27 mouse cellular contexts compared by ENCODE assay signal in genomic region chr4:154642496-154642895, GRCm38 (mm10). TPM values are rescaled to one million over a fixed set of nuclear protein-coding genes. Genes with fewer than 3 reads are reported as not detected.
DNase-seq lines count a peak whose midpoint lies in the region; ATAC-seq lines count a peak whose summit lies in the region.
"Had no signal": no experiment of that assay in that cellular context is flagged by ENCODE, and none has a peak within 500 bp of the region (broad histone marks: within the 10 kb centered on the region; RNA-seq: fewer than 3 reads in every experiment).

No protein-coding gene starts in this region.

- WGBS in kidney, embryonic 14.5 days = under 1% methylated on average over 6 of the region's 6 CpGs
- WGBS in embryonic facial prominence, embryonic 13.5 days = 11% methylated on average over 6 of the region's 6 CpGs
- WGBS in kidney, embryonic 15.5 days = 2% methylated on average over 6 of the region's 6 CpGs
- 2% methylated on average over 6 of the region's 6 CpGs for WGBS in limb, embryonic 10.5 days

- peaks cover 80% of the 10 kb centered on the region for H3K27me3 ChIP-seq in kidney, embryonic 14.5 days (ENCODE audit: control insufficient read depth, insufficient read depth, low read length)
- peaks cover 72% of the 10 kb centered on the region for H3K27me3 ChIP-seq in embryonic facial prominence, embryonic 13.5 days
- peaks cover 96% of the 10 kb centered on the region for H3K27me3 ChIP-seq in kidney, embryonic 15.5 days
- peaks cover 65% of the 10 kb centered on the region for H3K27me3 ChIP-seq in limb, embryonic 10.5 days (ENCODE audit: low read depth, poor library complexity, severe bottlenecking)

- H3K9ac ChIP-seq in kidney, embryonic 14.5 days (ENCODE audit: low read depth, low read length) = no peak overlapping the region
- H3K9ac ChIP-seq in embryonic facial prominence, embryonic 13.5 days = no peak overlapping the region
- no peak overlapping the region for H3K9ac ChIP-seq in kidney, embryonic 15.5 days
- H3K9ac ChIP-seq: embryonic facial prominence, embryonic 15.5 days; liver, embryonic 12.5 days; midbrain, embryonic 15.5 days had no signal

- peak; percentile 78 for DNase-seq in kidney, adult 11 months
- no peak for DNase-seq in limb, embryonic 10.5 days (ENCODE audit: low spot score)
- DNase-seq in urinary bladder, adult 2 months (ENCODE audit: low spot score) = no peak
- DNase-seq in spleen, postnatal 36 days (ENCODE audit: low spot score in 2 of 2) = no peak
- no peak for DNase-seq in heart, postnatal 25 days (ENCODE audit: low spot score)
- DNase-seq: cerebellum, adult 11 months; lung, adult 18-20 months; lung, postnatal 10 days; thymus, adult 2 months had no signal

- intact Hi-C loops in heart, postnatal 25 days (cut with DNase I) = no loop called here

- H3K9me3 ChIP-seq in kidney, embryonic 14.5 days (ENCODE audit: control insufficient read depth, low read length) = peaks cover 5% of the 10 kb centered on the region
- H3K9me3 ChIP-seq in embryonic facial prominence, embryonic 13.5 days = peaks cover 12% of the 10 kb centered on the region
- H3K9me3 ChIP-seq in kidney, embryonic 15.5 days (replicated peaks) = peaks cover 9% of the 10 kb centered on the region
- no peaks in the 10 kb centered on the region; the same call in 1 of the 2 replicates for H3K9me3 ChIP-seq in limb, embryonic 10.5 days (replicated peaks)
- H3K9me3 ChIP-seq: embryonic facial prominence, embryonic 15.5 days; liver, embryonic 12.5 days had no signal

- no peaks in the 10 kb centered on the region for H3K36me3 ChIP-seq in kidney, embryonic 14.5 days (ENCODE audit: control insufficient read depth, insufficient read depth, low read length)
- peaks cover 5% of the 10 kb centered on the region; the same call in 1 of the 2 replicates for H3K36me3 ChIP-seq in embryonic facial prominence, embryonic 13.5 days
- H3K36me3 ChIP-seq in kidney, embryonic 15.5 days = no peaks in the 10 kb centered on the region
- peaks cover 18% of the 10 kb centered on the region for H3K36me3 ChIP-seq in limb, embryonic 10.5 days
- H3K36me3 ChIP-seq: embryonic facial prominence, embryonic 15.5 days; liver, embryonic 12.5 days; midbrain, embryonic 15.5 days had no signal

- no peak overlapping the region for H3K4me2 ChIP-seq in kidney, embryonic 14.5 days (replicated peaks; ENCODE audit: low read depth, low read length)
- H3K4me2 ChIP-seq in embryonic facial prominence, embryonic 13.5 days = peak overlapping the region; percentile 83; the same call in 1 of the 2 replicates
- H3K4me2 ChIP-seq in kidney, embryonic 15.5 days = no peak overlapping the region
- H3K4me2 ChIP-seq: embryonic facial prominence, embryonic 15.5 days; liver, embryonic 12.5 days; midbrain, embryonic 15.5 days had no signal

- no peak for ATAC-seq in kidney, embryonic 14.5 days (ENCODE audit: low FRiP score, low TSS enrichment)
- ATAC-seq in embryonic facial prominence, embryonic 13.5 days (ENCODE audit: insufficient number of reproducible peaks, insufficient read depth, low FRiP score, low TSS enrichment, low read depth) = no peak
- 0 out of 2 replicates have a peak, but pooled peaks have one; percentile 29 for ATAC-seq in kidney, embryonic 15.5 days (replicated peaks; ENCODE audit: low FRiP score)
- ATAC-seq: forebrain, embryonic 14.5 days; liver, embryonic 12.5 days; midbrain, embryonic 15.5 days had no signal

- no peaks in the 10 kb centered on the region for H3K4me1 ChIP-seq in kidney, embryonic 14.5 days (ENCODE audit: control insufficient read depth, insufficient read depth, low read length)
- peaks cover 53% of the 10 kb centered on the region for H3K4me1 ChIP-seq in embryonic facial prominence, embryonic 13.5 days
- H3K4me1 ChIP-seq in kidney, embryonic 15.5 days = peaks cover 19% of the 10 kb centered on the region
- peaks cover 70% of the 10 kb centered on the region for H3K4me1 ChIP-seq in limb, embryonic 10.5 days
- H3K4me1 ChIP-seq: liver, embryonic 12.5 days had no signal

- H3K27ac ChIP-seq in kidney, embryonic 14.5 days (ENCODE audit: low read depth, low read length) = no peak overlapping the region
- no peak overlapping the region; the same call in 1 of the 2 replicates for H3K27ac ChIP-seq in embryonic facial prominence, embryonic 13.5 days
- peak overlapping the region; percentile 20; the same call in 1 of the 2 replicates for H3K27ac ChIP-seq in kidney, embryonic 15.5 days
- peak overlapping the region; percentile 99 for H3K27ac ChIP-seq in limb, embryonic 10.5 days
- H3K27ac ChIP-seq: embryonic facial prominence, embryonic 15.5 days; liver, embryonic 12.5 days; midbrain, embryonic 15.5 days; stomach, postnatal 0 days had no signal

- H3K4me3 ChIP-seq in kidney, embryonic 14.5 days (ENCODE audit: low read length) = no peak overlapping the region
- no peak overlapping the region for H3K4me3 ChIP-seq in embryonic facial prominence, embryonic 13.5 days
- no peak overlapping the region for H3K4me3 ChIP-seq in kidney, embryonic 15.5 days (replicated peaks)
- H3K4me3 ChIP-seq in limb, embryonic 10.5 days = peak overlapping the region; percentile 97; the same call in 1 of the 2 replicates
- H3K4me3 ChIP-seq: embryonic facial prominence, embryonic 15.5 days; liver, embryonic 12.5 days; midbrain, embryonic 15.5 days had no signal

RNA-seq across cellular contexts. Expression of gene Prdm16, which starts 5.8 kb away (rescaled TPM):
- 13.5 and 25.4 TPM in 2 replicates for polyA plus RNA-seq in kidney, embryonic 14.5 days (2014; fragmentation: Nextera tagmentation; extraction: Ambion mirVana)
- 39.0 and 46.0 TPM in 2 replicates for polyA plus RNA-seq in embryonic facial prominence, embryonic 13.5 days (2015; fragmentation: Nextera tagmentation; extraction: Ambion mirVana)
- polyA plus RNA-seq in kidney, embryonic 15.5 days (2015; fragmentation: Nextera tagmentation; extraction: Ambion mirVana) = 22.0 and 22.1 TPM in 2 replicates
- 67.4 and 93.9 TPM in 2 replicates for polyA plus RNA-seq in limb, embryonic 10.5 days (2016; fragmentation: Nextera tagmentation; extraction: Ambion mirVana)
- 6.2 and 6.4 TPM in 2 replicates for polyA plus RNA-seq in urinary bladder, adult 2 months (2012; rRNA removed)
- total RNA-seq in heart, postnatal 25 days (2021) = 10 to 100 TPM; 12.9 to 13.4 TPM

RNA-seq across cellular contexts. Expression of gene Actrt2, which starts 25.2 kb away (rescaled TPM):
- polyA plus RNA-seq in kidney, embryonic 14.5 days (2014; fragmentation: Nextera tagmentation; extraction: Ambion mirVana) = not detected in 2 replicates
- polyA plus RNA-seq in embryonic facial prominence, embryonic 13.5 days (2015; fragmentation: Nextera tagmentation; extraction: Ambion mirVana) = not detected in 2 replicates
- not detected in 2 replicates for polyA plus RNA-seq in kidney, embryonic 15.5 days (2015; fragmentation: Nextera tagmentation; extraction: Ambion mirVana)
- polyA plus RNA-seq in limb, embryonic 10.5 days (2016; fragmentation: Nextera tagmentation; extraction: Ambion mirVana) = not detected in 2 replicates
- polyA plus RNA-seq in urinary bladder, adult 2 months (2012; rRNA removed) = not detected in 2 replicates
- not detected for total RNA-seq in heart, postnatal 25 days (2021)
- total RNA-seq: adrenal gland, postnatal 4 days; ES-E14; gastrocnemius, adult 8-10 months; hematopoietic stem cell, adult 5-6 weeks; left cerebral cortex, postnatal 36 days; megakaryocyte progenitor cell, adult 5-6 weeks had no signal
- polyA plus RNA-seq: cortical plate, adult 2 months; embryonic facial prominence, embryonic 15.5 days; forebrain, embryonic 14.5 days; heart, embryonic 16.5 days; liver, embryonic 12.5 days; midbrain, embryonic 15.5 days; neural tube, embryonic 14.5 days; small intestine, adult 2 months; stomach, postnatal 0 days had no signal

Comparison
In these comparisons a context has a peak if more than half of its experiments do, and no peak if none do; other contexts are left out.
1. H3K27ac ChIP-seq: peak in kidney, embryonic 15.5 days (single experiment) and limb, embryonic 10.5 days (single experiment); none in kidney, embryonic 14.5 days (single experiment) and embryonic facial prominence, embryonic 13.5 days (single experiment).